Mouse (Mus musculus) embryo, embryonic 9.5 days (tissue): ENCODE data around the gene Zfp109.
A peak's percentile ranks its signal among the peaks of the same experiment; 100 is the strongest.

Experiments
- DNase-seq: peaks from one replicate; pipeline ENCODE4 v3.0.0-alpha.2; 2017; ENCODE audit errors: extremely low spot score

The Zfp109 gene

GRCm38 (mm10) chr7:24208282-24208886, 29.0 kb downstream of the Zfp109 start:
- DNase-seq: no peak

DNA sequence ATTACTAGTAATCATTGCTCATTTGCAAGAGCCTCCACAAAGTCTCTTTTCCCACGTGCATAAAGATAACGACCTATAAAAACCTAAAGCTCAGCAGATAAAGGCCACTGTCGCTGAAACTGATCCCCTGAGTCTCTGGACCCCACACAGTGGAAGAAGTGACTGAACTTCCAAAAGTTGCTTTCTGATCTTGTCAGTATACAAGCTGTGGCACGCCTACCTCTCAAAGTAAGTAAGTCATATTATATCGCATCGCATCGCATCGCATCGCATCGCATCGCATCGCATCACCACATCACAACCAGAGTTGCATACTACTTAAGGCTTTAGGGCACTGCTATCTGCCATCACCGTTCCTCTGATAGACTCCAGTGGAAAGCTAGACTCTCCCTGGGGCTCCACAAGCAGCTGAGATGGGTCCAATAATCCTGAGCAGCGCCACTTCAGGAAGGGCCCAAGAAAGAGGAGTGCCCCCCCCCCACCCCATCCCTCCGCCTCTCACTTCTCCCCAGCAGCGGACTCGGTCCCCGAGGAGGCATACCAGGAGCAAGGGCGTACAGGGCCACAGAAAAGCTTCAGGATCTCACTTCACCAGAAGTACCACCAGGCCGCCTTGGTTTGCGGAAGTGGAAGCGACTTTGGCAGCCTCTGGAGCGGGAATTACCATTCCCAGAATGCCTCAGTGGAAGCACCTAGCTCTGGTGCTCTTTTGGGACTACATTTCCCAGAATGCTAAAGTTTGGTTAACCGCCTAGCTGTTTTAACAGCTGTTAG, 29.7 kb downstream of the Zfp109 start:
- peak; percentile 72 for DNase-seq

DNA sequence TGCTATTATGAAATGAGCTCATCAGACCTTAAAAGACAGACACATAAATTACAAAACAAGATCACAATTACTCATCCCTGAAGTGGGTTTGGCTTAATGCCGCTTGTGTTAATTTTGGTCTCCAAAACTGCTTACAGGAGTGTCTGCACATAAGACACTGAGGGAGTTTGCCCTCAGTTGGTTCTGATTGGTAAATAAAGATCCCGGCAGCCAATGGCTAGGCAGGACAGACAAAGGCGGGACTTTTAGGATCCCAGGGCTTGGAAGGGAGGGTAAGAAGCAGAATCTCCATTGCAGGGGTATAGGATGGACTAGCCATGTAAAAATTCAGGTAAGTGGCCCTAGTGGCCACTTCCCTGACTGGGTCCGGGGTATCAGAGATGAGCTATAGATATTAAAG, 40.4 kb downstream of the Zfp109 start:
- DNase-seq: no peak

- DNase-seq: no peak
Measured at GRCm38 (mm10) chr7:24193157-24193556, 44.2 kb downstream of the Zfp109 start.

DNA sequence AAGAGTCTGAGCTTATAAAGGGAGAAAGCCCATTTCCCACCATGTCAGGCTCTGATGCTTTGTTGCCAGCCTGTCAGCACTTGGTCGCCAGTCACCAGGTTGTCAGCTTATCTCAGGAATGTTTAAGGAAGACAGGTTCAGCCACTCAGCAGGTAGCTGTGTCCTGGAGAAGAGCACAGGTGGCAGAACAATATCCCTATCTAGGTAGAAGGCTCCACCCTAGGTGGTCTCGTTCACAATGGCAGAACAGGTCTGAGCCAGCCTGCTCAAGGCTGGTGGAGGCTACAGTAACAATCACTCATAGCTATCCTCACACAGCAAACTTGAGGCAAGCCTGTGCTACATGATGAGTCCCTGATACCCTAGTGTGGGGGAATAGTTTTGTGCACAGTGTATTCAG, 46.0 kb downstream of the Zfp109 start:
- no peak for DNase-seq

DNA sequence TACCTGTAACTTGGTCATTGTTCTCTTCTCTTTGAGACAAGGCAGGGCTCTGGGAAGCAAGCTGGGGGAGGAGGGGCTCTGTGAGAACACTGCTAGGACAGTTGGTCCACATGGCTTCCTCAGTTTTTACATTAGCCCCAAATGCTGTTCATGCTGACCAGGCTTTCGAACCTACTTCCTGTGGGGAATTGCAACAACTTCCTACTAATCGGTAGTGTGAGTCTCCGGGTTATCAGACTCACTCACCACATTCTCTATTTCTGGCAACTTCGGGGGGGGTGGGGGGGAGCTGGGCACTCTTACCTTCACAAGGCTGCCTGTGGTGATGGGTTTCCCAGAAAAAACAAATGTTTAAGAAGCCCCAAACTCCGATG, 47.8 kb downstream of the Zfp109 start:
- DNase-seq: no peak

DNA sequence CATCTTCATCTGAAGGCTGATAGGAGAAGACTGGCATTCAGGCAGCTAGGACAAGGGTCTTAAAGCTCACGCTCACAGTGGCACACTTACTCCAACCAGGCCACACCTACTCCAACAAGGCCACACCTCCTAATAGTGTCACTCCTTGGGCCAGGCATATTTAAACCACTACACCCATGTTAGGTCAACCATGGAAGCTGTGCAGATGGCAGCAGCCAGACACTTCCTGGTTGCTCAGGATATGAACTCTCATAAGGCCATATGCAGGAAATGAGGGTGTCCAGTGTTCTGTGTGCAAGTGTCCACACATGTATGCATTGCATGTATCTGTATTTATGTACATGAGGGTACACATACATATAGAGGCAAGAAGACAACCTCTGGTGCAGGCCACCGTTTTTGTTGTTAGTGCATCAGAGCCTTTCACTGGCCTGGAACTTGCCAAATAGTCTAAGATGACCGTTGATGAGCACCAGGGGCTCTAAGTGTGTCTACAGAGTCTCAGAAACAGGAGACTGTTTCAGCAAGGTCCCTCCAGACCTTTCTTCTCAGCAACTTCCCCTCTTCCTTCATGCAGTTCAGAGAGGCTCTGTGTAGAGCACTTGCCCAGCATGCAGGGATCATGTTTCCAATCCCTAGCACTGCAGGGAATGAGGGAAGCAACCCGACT, 48.3 kb downstream of the Zfp109 start:
- DNase-seq: no peak

- no peak for DNase-seq
Measured at GRCm38 (mm10) chr7:24187611-24188010, 49.7 kb downstream of the Zfp109 start.
